25 mouse cellular contexts compared by ENCODE assay signal in genomic region chr7:65773948-65774347, GRCm38 (mm10).
DNase-seq lines count a peak whose midpoint lies in the region; ATAC-seq and TF ChIP-seq lines count a peak whose summit lies in the region.
"Had no signal": no experiment of that assay in that cellular context is flagged by ENCODE, and none has a peak within 500 bp of the region (broad histone marks: within the 10 kb centered on the region; RNA-seq: fewer than 3 reads in every experiment).

No protein-coding gene starts in this region.

- H3K4me2 ChIP-seq in liver, embryonic 12.5 days, result no peak overlapping the region
- H3K4me2 ChIP-seq: embryonic facial prominence, embryonic 13.5 days; forebrain, embryonic 15.5 days; hindbrain, embryonic 15.5 days; lung, embryonic 14.5 days; neural tube, embryonic 12.5 days had no signal

- H3K27ac ChIP-seq in liver, adult 2 months (replicated peaks; ENCODE audit: insufficient read depth, low read depth, low read length), result peak overlapping the region; percentile 47
- H3K27ac ChIP-seq in liver, embryonic 12.5 days, result no peak overlapping the region
- H3K27ac ChIP-seq in forebrain, embryonic 10.5 days, result no peak overlapping the region
- H3K27ac ChIP-seq: embryonic facial prominence, embryonic 13.5 days; forebrain, embryonic 15.5 days; gastrocnemius, adult 2 months; hindbrain, embryonic 10.5 days; hindbrain, embryonic 15.5 days; midbrain, embryonic 10.5 days; neural tube, embryonic 12.5 days had no signal

- TF ChIP-seq CTCF in liver, adult 2 months (IDR thresholded peaks at IDR 0.05; ENCODE audit: low read depth, low read length), result no peak
- TF ChIP-seq CTCF in lung, adult 2 months (IDR thresholded peaks at IDR 0.05; ENCODE audit: insufficient read depth, low read length), result no peak

- no peaks in the 10 kb centered on the region for H3K9me3 ChIP-seq in liver, embryonic 12.5 days (replicated peaks)
- no peaks in the 10 kb centered on the region for H3K9me3 ChIP-seq in forebrain, embryonic 10.5 days
- H3K9me3 ChIP-seq: embryonic facial prominence, embryonic 13.5 days; forebrain, embryonic 15.5 days; hindbrain, embryonic 10.5 days; hindbrain, embryonic 15.5 days; midbrain, embryonic 10.5 days; neural tube, embryonic 12.5 days had no signal

- H3K27me3 ChIP-seq in liver, adult 2 months (ENCODE audit: control insufficient read depth, insufficient read depth, low read length), result no peaks in the 10 kb centered on the region
- H3K27me3 ChIP-seq in liver, embryonic 12.5 days (replicated peaks), result no peaks in the 10 kb centered on the region
- H3K27me3 ChIP-seq in forebrain, embryonic 10.5 days (ENCODE audit: poor library complexity, severe bottlenecking), result no peaks in the 10 kb centered on the region
- H3K27me3 ChIP-seq: embryonic facial prominence, embryonic 13.5 days; forebrain, embryonic 15.5 days; hindbrain, embryonic 15.5 days; neural tube, embryonic 12.5 days had no signal

- H3K4me3 ChIP-seq in liver, adult 2 months (ENCODE audit: insufficient read depth, low read depth, low read length), result no peak overlapping the region
- no peak overlapping the region for H3K4me3 ChIP-seq in liver, embryonic 12.5 days
- H3K4me3 ChIP-seq in lung, adult 2 months (replicated peaks; ENCODE audit: extremely low read depth, low read depth, low read length), result no peak overlapping the region
- H3K4me3 ChIP-seq in forebrain, embryonic 10.5 days, result no peak overlapping the region
- H3K4me3 ChIP-seq: embryonic facial prominence, embryonic 13.5 days; forebrain, embryonic 15.5 days; gastrocnemius, adult 2 months; hindbrain, embryonic 10.5 days; hindbrain, embryonic 15.5 days; midbrain, embryonic 10.5 days; myocyte; neural tube, embryonic 12.5 days had no signal

- DNase-seq in liver, adult 2 months (ENCODE audit: extremely low read depth, low read depth, low spot score), result peak; percentile 93
- peak; percentile 57 for DNase-seq in adipocyte (ENCODE audit: low spot score)
- peak; percentile 20 for DNase-seq in lung, adult 2 months
- peak; percentile 70 for DNase-seq in lung, postnatal 36 days
- no peak for DNase-seq in forebrain, embryonic 10.5 days (ENCODE audit: extremely low spot score, low spot score)
- DNase-seq: adrenal gland, postnatal 25 days; cerebellum, adult 18-20 months; cerebellum, postnatal 10 days; gastrocnemius, adult 2 months; heart, postnatal 14 days; kidney, adult 11 months; kidney, postnatal 25 days; liver had no signal

- H3K36me3 ChIP-seq in liver, adult 2 months (ENCODE audit: control insufficient read depth, insufficient read depth, low read length), result no peaks in the 10 kb centered on the region
- H3K36me3 ChIP-seq in liver, embryonic 12.5 days, result no peaks in the 10 kb centered on the region
- H3K36me3 ChIP-seq in forebrain, embryonic 10.5 days (replicated peaks), result no peaks in the 10 kb centered on the region
- H3K36me3 ChIP-seq: embryonic facial prominence, embryonic 13.5 days; forebrain, embryonic 15.5 days; hindbrain, embryonic 10.5 days; hindbrain, embryonic 15.5 days; midbrain, embryonic 10.5 days; neural tube, embryonic 12.5 days had no signal

- WGBS in liver, adult 2 months, result 44% methylated on average over 2 of the region's 2 CpGs
- 54% methylated on average over 2 of the region's 2 CpGs for WGBS in liver, embryonic 12.5 days (ENCODE audit: insufficient replicate concordance)
- 39% methylated on average over 2 of the region's 2 CpGs for WGBS in lung, adult 2 months
- 77% methylated on average over 2 of the region's 2 CpGs for WGBS in forebrain, embryonic 10.5 days

- no peak for ATAC-seq in liver, embryonic 12.5 days
- ATAC-seq in erythroid progenitor cell, adult 5-6 weeks (replicated peaks; ENCODE audit: low FRiP score, poor library complexity, severe bottlenecking), result no peak
- ATAC-seq: forebrain, embryonic 15.5 days; inflammation-experienced regulatory T-cells, adult 6 months; midbrain, embryonic 16.5 days had no signal

- no peak for TF ChIP-seq POLR2A in liver, adult 2 months (IDR thresholded peaks at IDR 0.05; ENCODE audit: extremely low read depth, insufficient read depth, low read length)
- no peak for TF ChIP-seq POLR2A in lung, adult 2 months (IDR thresholded peaks at IDR 0.05; ENCODE audit: borderline replicate concordance, extremely low read depth, low read depth, low read length)

- H3K9ac ChIP-seq in liver, adult 2 months (ENCODE audit: low read depth, low read length), result no peak overlapping the region
- no peak overlapping the region for H3K9ac ChIP-seq in liver, embryonic 12.5 days
- H3K9ac ChIP-seq: embryonic facial prominence, embryonic 13.5 days; forebrain, embryonic 15.5 days; hindbrain, embryonic 15.5 days; lung, embryonic 14.5 days; neural tube, embryonic 12.5 days had no signal

- H3K79me2 ChIP-seq in liver, adult 2 months (ENCODE audit: control insufficient read depth, insufficient read depth, low read length), result no peaks in the 10 kb centered on the region

- H3K4me1 ChIP-seq in liver, adult 2 months (ENCODE audit: control insufficient read depth, insufficient read depth, low read length), result peaks cover 7% of the 10 kb centered on the region
- H3K4me1 ChIP-seq in liver, embryonic 12.5 days, result no peaks in the 10 kb centered on the region
- H3K4me1 ChIP-seq in lung, adult 2 months (ENCODE audit: control insufficient read depth, insufficient read depth, low read length), result no peaks in the 10 kb centered on the region
- H3K4me1 ChIP-seq in forebrain, embryonic 10.5 days, result no peaks in the 10 kb centered on the region
- H3K4me1 ChIP-seq: embryonic facial prominence, embryonic 13.5 days; forebrain, embryonic 15.5 days; hindbrain, embryonic 10.5 days; hindbrain, embryonic 15.5 days; midbrain, embryonic 10.5 days; neural tube, embryonic 12.5 days had no signal
